Mouse (Mus musculus): ENCODE measurements around the gene Fam163b.

Gene Fam163b

GRCm38 (mm10) chr2:27084963-27085362 is 57.3 kb downstream of the Fam163b start:
- DNase-seq = no peak

GRCm38 (mm10) chr2:27083761-27084475 is 58.4 kb downstream of the Fam163b start:
- no peak for DNase-seq

GRCm38 (mm10) chr2:27079649-27080048 is 62.6 kb downstream of the Fam163b start:
- no peak for DNase-seq

GRCm38 (mm10) chr2:27079152-27079584 is 63.1 kb downstream of the Fam163b start, which contains the start of gene Adamtsl2:
Gene Adamtsl2 (plus strand): TSS chr2:27079379.
- DNase-seq = peak; percentile 45

GRCm38 (mm10) chr2:27078312-27078711 is 64.0 kb downstream of the Fam163b start:
- DNase-seq = no peak

GRCm38 (mm10) chr2:27077655-27078244 is 64.5 kb downstream of the Fam163b start:
- DNase-seq = no peak

GRCm38 (mm10) chr2:27075485-27075884 is 66.8 kb downstream of the Fam163b start:
- no peak for DNase-seq

GRCm38 (mm10) chr2:27074804-27075203 is 67.5 kb downstream of the Fam163b start:
- no peak for DNase-seq

GRCm38 (mm10) chr2:27073407-27073806 is 68.9 kb downstream of the Fam163b start:
- DNase-seq = no peak

- DNase-seq = no peak
These were observed 70.3 kb downstream of the Fam163b start, which contains the start of gene Mymk for GRCm38 (mm10) chr2:27071978-27072377. Gene Mymk (minus strand): TSS chr2:27072179.

- peak; percentile 83 for DNase-seq
These were observed 71.2 kb downstream of the Fam163b start for GRCm38 (mm10) chr2:27071137-27071536.

GRCm38 (mm10) chr2:27070247-27070813 is 72.0 kb downstream of the Fam163b start:
- peak; percentile 38 for DNase-seq

GRCm38 (mm10) chr2:27069646-27070045 is 72.6 kb downstream of the Fam163b start:
- DNase-seq = no peak

- DNase-seq = no peak
These were observed 74.3 kb downstream of the Fam163b start for GRCm38 (mm10) chr2:27067996-27068395.

GRCm38 (mm10) chr2:27067124-27067523 is 75.2 kb downstream of the Fam163b start:
- DNase-seq = no peak

Data from right cerebral cortex, postnatal 25 days (tissue).